Mouse (Mus musculus) stomach, embryonic 14.5 days (tissue): ENCODE results near the gene Pigl. TPM values are rescaled to one million over a fixed set of nuclear protein-coding genes. Genes with fewer than 3 reads are reported as not detected.

Experiments
- ATAC-seq: fragments of 200-750 bp; cut with Nextera tagmentation; 2 replicates; pipeline ENCODE4 v1.8.0; 2017; ENCODE audit warnings: low read depth, moderate TSS enrichment; ENCODE audit not compliant: insufficient number of reproducible peaks, insufficient read depth, low FRiP score
- H3K27ac ChIP-seq: fragments of 300-500 bp; sonication (generic); 2 replicates; pipeline ENCODE4 v1.5.1; 2014; ENCODE audit warnings: mild to moderate bottlenecking, low read length, moderate library complexity, mixed read lengths
- H3K27me3 ChIP-seq: fragments of 300-500 bp; sonication (generic); 2 replicates; pipeline ENCODE4 v1.6.1; 2014; ENCODE audit warnings: low read length, control low read depth, mixed read lengths; ENCODE audit not compliant: control insufficient read depth, insufficient read depth
- H3K36me3 ChIP-seq: fragments of 300-500 bp; sonication (generic); 2 replicates; pipeline ENCODE4 v1.6.1; 2014; ENCODE audit warnings: mild to moderate bottlenecking, control low read depth, low read length, moderate library complexity, mixed read lengths; ENCODE audit not compliant: control insufficient read depth, insufficient read depth
- H3K4me1 ChIP-seq: fragments of 300-500 bp; sonication (generic); 2 replicates; pipeline ENCODE4 v1.6.1; 2014; ENCODE audit warnings: low read length, control low read depth, mixed read lengths; ENCODE audit not compliant: control insufficient read depth, insufficient read depth
- H3K4me2 ChIP-seq: fragments of 300-500 bp; sonication (generic); replicated peaks from 2 replicates; pipeline ENCODE4 v1.6.1; 2014; ENCODE audit warnings: low read depth, low read length, control low read depth
- H3K4me3 ChIP-seq: fragments of 300-500 bp; sonication (generic); 2 replicates; pipeline ENCODE4 v1.5.1; 2014; ENCODE audit warnings: low read depth, low read length, control low read depth
- H3K9ac ChIP-seq: fragments of 300-500 bp; sonication (generic); replicated peaks from 2 replicates; pipeline ENCODE4 v1.6.1; 2014; ENCODE audit warnings: low read depth, mild to moderate bottlenecking, control low read depth, low read length, moderate library complexity, mixed read lengths
- H3K9me3 ChIP-seq: fragments of 300-500 bp; sonication (generic); 2 replicates; pipeline ENCODE4 v1.6.1; 2016; ENCODE audit warnings: low read depth, low read length, control low read depth; ENCODE audit not compliant: control insufficient read depth
- WGBS: fragments of 180-500 bp; shearing (Covaris S2); extraction: QIAGEN DNeasy Blood & Tissue Kit; methylation state at CpG from one replicate; pipeline ENCODE4 v1.1.7; 2014; 5-methylcytosine and 5-hydroxymethylcytosine counted together
- polyA plus RNA-seq: library from polyadenylated mRNA; unstranded; fragments of >200 nt; fragmentation: Nextera tagmentation; extraction: Ambion mirVana; gene quantifications from 2 replicates; pipeline ENCODE4 v1.2.1, GENCODE M21; 2014

The Pigl gene
- polyA plus RNA-seq, 1 experiment from 2014 or later = 11.1 TPM

DNA sequence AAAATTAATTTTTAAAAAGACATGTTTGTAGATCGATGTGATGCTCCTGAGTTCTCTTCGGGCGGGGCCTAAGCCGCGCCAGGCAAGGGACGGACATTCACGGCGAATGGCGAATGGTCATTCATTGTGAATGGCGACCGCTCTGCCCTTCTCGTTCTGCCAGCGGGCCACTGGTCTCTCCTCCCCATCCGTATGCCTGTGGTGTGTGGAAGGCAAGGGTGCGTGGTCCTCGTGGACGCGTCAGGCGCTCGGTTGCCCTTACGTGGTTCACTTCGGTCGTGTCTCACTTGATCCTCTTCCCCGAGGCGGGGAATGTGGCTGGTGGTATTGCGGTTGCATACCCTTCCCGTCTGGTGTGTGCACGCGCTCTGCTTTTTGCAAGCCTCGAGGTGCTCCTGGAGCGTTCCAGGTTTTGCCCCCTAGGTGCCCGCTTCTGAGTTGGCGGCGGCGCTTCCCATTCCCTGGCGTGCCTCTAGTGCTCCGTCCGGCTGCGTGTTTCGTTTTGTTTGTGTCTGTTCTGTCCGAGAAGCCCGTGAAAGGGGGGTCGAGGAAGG is 102.3 kb downstream of the Pigl start:
- 32% methylated on average over 43 of the region's 43 CpGs for WGBS
- Histone ChIP-seq H3K4me1 (no peaks in the 10 kb centered on the region), H3K4me3 (peak overlapping the region; percentile 27), H3K27ac (no peak overlapping the region), H3K9me3 (no peaks in the 10 kb centered on the region), H3K36me3 (no peaks in the 10 kb centered on the region), H3K4me2 (peak overlapping the region; percentile 57), H3K27me3 (no peaks in the 10 kb centered on the region), H3K9ac (no peak overlapping the region)
- ATAC-seq = no peak

DNA sequence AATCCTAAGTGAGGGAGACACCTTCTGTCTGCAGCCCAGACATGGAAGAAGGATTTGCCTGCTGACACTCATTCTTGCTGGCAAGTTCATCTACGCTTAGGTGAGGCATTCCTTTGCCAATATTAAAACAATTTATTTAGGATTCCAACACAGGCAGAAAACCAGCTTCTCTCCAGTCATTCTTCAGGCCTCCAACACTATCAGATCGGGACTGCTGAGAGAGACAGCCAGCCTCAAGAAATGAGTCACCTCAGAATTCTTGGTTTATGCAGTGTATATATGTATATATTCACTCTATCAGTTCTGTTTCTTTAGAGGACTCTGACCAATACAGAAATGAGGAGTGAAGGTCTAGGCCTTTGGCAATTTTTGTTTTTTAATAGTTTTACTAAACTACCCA is 105.3 kb downstream of the Pigl start:
- H3K27ac ChIP-seq = no peak overlapping the region
- no peaks in the 10 kb centered on the region for H3K4me1 ChIP-seq
- no peak for ATAC-seq
- no peak overlapping the region for H3K9ac ChIP-seq
- 74% methylated on average over 2 of the region's 2 CpGs for WGBS
- no peak overlapping the region for H3K4me3 ChIP-seq
- H3K27me3 ChIP-seq = no peaks in the 10 kb centered on the region
- H3K4me2 ChIP-seq = no peak overlapping the region
- no peaks in the 10 kb centered on the region for H3K9me3 ChIP-seq
- H3K36me3 ChIP-seq = no peaks in the 10 kb centered on the region

Other genes starting within 250 kb of the Pigl start
- gene Adora2b, start 209.5 kb upstream of the Pigl start, polyA plus RNA-seq = 3.6 and 4.5 TPM in 2 replicates
- gene Zswim7, start 177.1 kb upstream of the Pigl start, polyA plus RNA-seq = 25.2 and 25.6 TPM in 2 replicates
- 20.1 and 20.7 TPM in 2 replicates for gene Ttc19, start 177.0 kb upstream of the Pigl start, polyA plus RNA-seq
- gene Ncor1, start 81 bp downstream of the Pigl start, polyA plus RNA-seq = 123 and 144 TPM in 2 replicates
- 16.2 and 22.0 TPM in 2 replicates for gene Cenpv, start 80.8 kb downstream of the Pigl start, polyA plus RNA-seq
- gene Ubb, start 92.7 kb downstream of the Pigl start, polyA plus RNA-seq = 3,062 and 3,133 TPM in 2 replicates
- gene Trpv2, start 116.0 kb downstream of the Pigl start, polyA plus RNA-seq = 12.0 and 12.8 TPM in 2 replicates
- 9.0 and 10.1 TPM in 2 replicates for gene Lrrc75a, start 190.1 kb downstream of the Pigl start, polyA plus RNA-seq
- gene Mmgt2, start 190.2 kb downstream of the Pigl start, polyA plus RNA-seq = 49.6 and 50.5 TPM in 2 replicates